Mouse (Mus musculus) stomach, postnatal 0 days (tissue): ENCODE results near the gene Gm4869. TPM values are rescaled to one million over a fixed set of nuclear protein-coding genes. Genes with fewer than 3 reads are reported as not detected.
A peak's percentile ranks its signal among the peaks of the same experiment; 100 is the strongest.

Experiments used
- ATAC-seq: fragments of 200-750 bp; cut with Nextera tagmentation; 2 replicates; pipeline ENCODE4 v1.8.0; 2017; ENCODE audit not compliant: low FRiP score, low TSS enrichment
- DNase-seq: peaks from one replicate; pipeline ENCODE4 v3.0.0-alpha.2; 2016; ENCODE audit warnings: low spot score
- H3K27ac ChIP-seq: fragments of 300-500 bp; sonication (generic); replicated peaks from 2 replicates; pipeline ENCODE4 v1.5.1; 2014; ENCODE audit warnings: mild to moderate bottlenecking, control low read depth
- H3K27me3 ChIP-seq: fragments of 300-500 bp; sonication (generic); 2 replicates; pipeline ENCODE4 v1.6.1; 2014; ENCODE audit warnings: low read length; ENCODE audit not compliant: control insufficient read depth, insufficient read depth
- H3K36me3 ChIP-seq: fragments of 300-500 bp; sonication (generic); 2 replicates; pipeline ENCODE4 v1.6.1; 2014; ENCODE audit warnings: low read length, mixed read lengths; ENCODE audit not compliant: control insufficient read depth, insufficient read depth
- H3K4me1 ChIP-seq: fragments of 300-500 bp; sonication (generic); replicated peaks from 2 replicates; pipeline ENCODE4 v1.6.1; 2014; ENCODE audit warnings: antibody characterized with exemption; ENCODE audit not compliant: control insufficient read depth, insufficient read depth
- H3K4me2 ChIP-seq: fragments of 300-500 bp; sonication (generic); replicated peaks from 2 replicates; pipeline ENCODE4 v1.6.1; 2014; ENCODE audit warnings: low read depth, mild to moderate bottlenecking, control low read depth, moderate library complexity
- H3K4me3 ChIP-seq: fragments of 300-500 bp; sonication (generic); 2 replicates; pipeline ENCODE4 v1.5.1; 2014; ENCODE audit warnings: low read depth, low read length, control low read depth
- H3K9ac ChIP-seq: fragments of 300-500 bp; sonication (generic); 2 replicates; pipeline ENCODE4 v1.6.1; 2014; ENCODE audit warnings: mild to moderate bottlenecking, low read length, control low read depth, mixed read lengths
- H3K9me3 ChIP-seq: fragments of 300-500 bp; sonication (generic); 2 replicates; pipeline ENCODE4 v1.6.1; 2016; ENCODE audit warnings: low read length; ENCODE audit not compliant: control insufficient read depth
- CTCF ChIP-seq: IDR thresholded peaks from 2 replicates; pipeline ENCODE4 v1.5.1; 2016; ENCODE audit warnings: antibody characterized with exemption, low read depth, mild to moderate bottlenecking, moderate library complexity
- EP300 ChIP-seq: optimal IDR thresholded peaks from 2 replicates; pipeline ENCODE3; 2016; ENCODE audit warnings: antibody characterized with exemption
- WGBS: fragments of 180-500 bp; shearing (Covaris S2); extraction: QIAGEN DNeasy Blood & Tissue Kit; methylation state at CpG from one replicate; pipeline ENCODE4 v1.1.7; 2014; 5-methylcytosine and 5-hydroxymethylcytosine counted together
- polyA plus RNA-seq: library from polyadenylated mRNA; unstranded; fragments of >200 nt; fragmentation: Nextera tagmentation; extraction: Ambion mirVana; gene quantifications from 2 replicates; pipeline ENCODE4 v1.2.1, GENCODE M21; 2015

The Gm4869 gene
- polyA plus RNA-seq: not detected in 2 replicates

GRCm38 (mm10) chr5:140445345-140445744, at the start of gene Gm4869:
Gene Gm4869, plus strand, starts transcription at chr5:140445645.
- H3K4me3 ChIP-seq: no peak within 1 kb of the TSS
- DNase-seq: no peak
- WGBS: 78% methylated on average over 5 of the region's 5 CpGs
- TF ChIP-seq CTCF (no peak), EP300 (no peak)
- no peak for ATAC-seq
- H3K27ac ChIP-seq: 0 out of 2 replicates have a peak within 1 kb of the TSS, but pooled peaks have one; percentile 4
- H3K27me3 ChIP-seq: no peaks in the 10 kb centered on the region
- peaks cover 25% of the 10 kb centered on the region for H3K36me3 ChIP-seq
- no peaks in the 10 kb centered on the region for H3K4me1 ChIP-seq
- H3K4me2 ChIP-seq: no peak within 1 kb of the TSS
- H3K9me3 ChIP-seq: no peaks in the 10 kb centered on the region
- H3K9ac ChIP-seq: no peak within 1 kb of the TSS

- Histone ChIP-seq H3K4me2 (no peak overlapping the region), H3K9ac (no peak overlapping the region), H3K27ac (no peak overlapping the region), H3K4me3 (no peak overlapping the region), H3K36me3 (no peaks in the 10 kb centered on the region), H3K27me3 (no peaks in the 10 kb centered on the region), H3K9me3 (no peaks in the 10 kb centered on the region), H3K4me1 (no peaks in the 10 kb centered on the region)
- ATAC-seq (no peak), DNase-seq (peak; percentile 60)
- TF ChIP-seq EP300: no peak
- peak; percentile 76 for TF ChIP-seq CTCF
- WGBS: 58% methylated on average over 8 of the region's 8 CpGs
Measured at GRCm38 (mm10) chr5:140396166-140396940, 49.1 kb upstream of the Gm4869 start.

- ATAC-seq (0 out of 2 replicates have a peak, but pooled peaks have one; percentile 29), DNase-seq (no peak)
- no peaks in the 10 kb centered on the region for H3K27me3 ChIP-seq
- no peak overlapping the region for H3K27ac ChIP-seq
- no peak overlapping the region for H3K4me3 ChIP-seq
- H3K9ac ChIP-seq: no peak overlapping the region
- no peaks in the 10 kb centered on the region for H3K4me1 ChIP-seq
- 69% methylated on average over 4 of the region's 4 CpGs for WGBS
- H3K4me2 ChIP-seq: no peak overlapping the region
- H3K9me3 ChIP-seq: no peaks in the 10 kb centered on the region
- TF ChIP-seq EP300: no peak
- TF ChIP-seq CTCF: no peak
- H3K36me3 ChIP-seq: no peaks in the 10 kb centered on the region
Measured at GRCm38 (mm10) chr5:140402640-140403270, 42.7 kb upstream of the Gm4869 start.

GRCm38 (mm10) chr5:140405126-140405525, 40.3 kb upstream of the Gm4869 start:
- TF ChIP-seq CTCF (no peak), EP300 (no peak)
- H3K36me3 ChIP-seq: no peaks in the 10 kb centered on the region
- H3K4me1 ChIP-seq: no peaks in the 10 kb centered on the region
- WGBS: 79% methylated on average over 6 of the region's 6 CpGs
- H3K4me3 ChIP-seq: no peak overlapping the region
- H3K4me2 ChIP-seq: no peak overlapping the region
- ATAC-seq (no peak), DNase-seq (no peak)
- H3K27ac ChIP-seq: no peak overlapping the region
- no peak overlapping the region for H3K9ac ChIP-seq
- no peaks in the 10 kb centered on the region for H3K9me3 ChIP-seq
- H3K27me3 ChIP-seq: no peaks in the 10 kb centered on the region

GRCm38 (mm10) chr5:140406666-140407065, 38.8 kb upstream of the Gm4869 start:
- Histone ChIP-seq H3K9me3 (no peaks in the 10 kb centered on the region), H3K27ac (no peak overlapping the region), H3K4me3 (no peak overlapping the region), H3K27me3 (no peaks in the 10 kb centered on the region), H3K4me2 (no peak overlapping the region), H3K9ac (no peak overlapping the region), H3K4me1 (no peaks in the 10 kb centered on the region), H3K36me3 (no peaks in the 10 kb centered on the region)
- TF ChIP-seq CTCF: no peak
- TF ChIP-seq EP300: no peak
- 60% methylated on average over 6 of the region's 6 CpGs for WGBS
- no peak for DNase-seq
- ATAC-seq: no peak

GRCm38 (mm10) chr5:140408801-140409200, 36.6 kb upstream of the Gm4869 start:
- H3K36me3 ChIP-seq: no peaks in the 10 kb centered on the region
- H3K27ac ChIP-seq: no peak overlapping the region
- no peak overlapping the region for H3K9ac ChIP-seq
- no peak overlapping the region for H3K4me3 ChIP-seq
- H3K4me2 ChIP-seq: no peak overlapping the region
- no peaks in the 10 kb centered on the region for H3K4me1 ChIP-seq
- peak; percentile 29; the same call in 1 of the 2 replicates for TF ChIP-seq CTCF
- no peak for TF ChIP-seq EP300
- H3K27me3 ChIP-seq: no peaks in the 10 kb centered on the region
- H3K9me3 ChIP-seq: no peaks in the 10 kb centered on the region
- no peak for ATAC-seq
- no peak for DNase-seq
